Comparison of ENCODE assay signal across 28 mouse cellular contexts in the genomic region with DNA sequence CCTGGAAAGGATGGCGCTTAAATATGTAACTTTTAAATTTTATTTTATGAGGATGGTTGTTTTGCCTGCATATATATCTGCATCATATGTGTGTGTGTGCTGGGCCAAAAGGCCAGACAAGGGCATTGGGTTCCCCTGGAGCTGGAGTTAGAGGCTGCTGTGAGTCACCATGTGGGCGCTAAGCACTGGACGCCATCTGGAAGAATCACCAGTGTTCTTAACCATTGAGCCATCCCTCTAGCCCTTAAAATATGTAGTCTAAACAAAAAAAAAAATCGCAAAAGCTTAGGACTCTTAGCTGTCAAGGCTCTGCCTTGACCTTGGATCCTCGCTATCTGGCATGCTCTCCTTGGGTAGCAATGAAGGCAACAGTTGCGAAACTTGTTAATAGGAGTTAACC. TPM values are rescaled to one million over a fixed set of nuclear protein-coding genes. Genes with fewer than 3 reads are reported as not detected.
A peak's percentile ranks its signal among the peaks of the same experiment; 100 is the strongest.
DNase-seq lines count a peak whose midpoint lies in the region; TF ChIP-seq lines count a peak whose summit lies in the region.
"Had no signal": no experiment of that assay in that cellular context is flagged by ENCODE, and none has a peak within 500 bp of the region (broad histone marks: within the 10 kb centered on the region; RNA-seq: fewer than 3 reads in every experiment).

No protein-coding gene starts in this region.

- H3K9me3 ChIP-seq in ES-Bruce4 (replicated peaks; ENCODE audit: control insufficient read depth, insufficient read depth, low read length, poor library complexity, severe bottlenecking): no peaks in the 10 kb centered on the region
- H3K9me3 ChIP-seq: embryonic facial prominence, embryonic 10.5 days; embryonic facial prominence, embryonic 13.5 days; heart, embryonic 10.5 days; heart, embryonic 13.5 days; hindbrain, embryonic 13.5 days; intestine, embryonic 15.5 days had no signal

- no peak overlapping the region for H3K4me3 ChIP-seq in ES-Bruce4 (ENCODE audit: low read depth, low read length)
- no peak overlapping the region for H3K4me3 ChIP-seq in embryonic fibroblast, embryonic 13.5 days (ENCODE audit: insufficient read depth, low read length)
- H3K4me3 ChIP-seq: embryonic facial prominence, embryonic 10.5 days; embryonic facial prominence, embryonic 13.5 days; gastrocnemius, adult 2 months; heart, adult 2 months; heart, embryonic 10.5 days; heart, embryonic 13.5 days; hindbrain, embryonic 13.5 days; intestine, embryonic 15.5 days had no signal

- H3K27me3 ChIP-seq in ES-Bruce4 (ENCODE audit: control insufficient read depth, insufficient read depth, low read length, poor library complexity, severe bottlenecking): no peaks in the 10 kb centered on the region
- H3K27me3 ChIP-seq: CH12.LX; embryonic facial prominence, embryonic 13.5 days; heart, embryonic 13.5 days; hindbrain, embryonic 13.5 days; intestine, embryonic 15.5 days; Patski had no signal

- no peak for TF ChIP-seq CTCF in ES-Bruce4 (IDR thresholded peaks at IDR 0.05; ENCODE audit: low read depth, low read length)
- no peak for TF ChIP-seq CTCF in embryonic fibroblast, embryonic 13.5 days (IDR thresholded peaks at IDR 0.05; ENCODE audit: borderline replicate concordance, insufficient read depth, low read length)

- intact Hi-C loops in left cerebral cortex, postnatal 14 days (cut with DNase I): no loop called here

- 0 out of 2 replicates have a peak overlapping the region, but pooled peaks have one; percentile 22 for H3K27ac ChIP-seq in ES-Bruce4 (ENCODE audit: insufficient read depth, low read length)
- peak overlapping the region; percentile 66; the same call in 1 of the 2 replicates for H3K27ac ChIP-seq in embryonic fibroblast, embryonic 13.5 days (ENCODE audit: insufficient read depth, low read length)
- H3K27ac ChIP-seq: embryonic facial prominence, embryonic 10.5 days; embryonic facial prominence, embryonic 13.5 days; gastrocnemius, adult 2 months; heart, adult 2 months; heart, embryonic 10.5 days; heart, embryonic 13.5 days; hindbrain, embryonic 13.5 days; intestine, embryonic 15.5 days had no signal

- TF ChIP-seq EP300 in ES-Bruce4 (IDR thresholded peaks at IDR 0.05; ENCODE audit: insufficient read depth, low read depth, low read length): no peak

- peak; percentile 71 for DNase-seq in heart, adult 11 months
- DNase-seq in heart, postnatal 4 days: no peak
- DNase-seq in gastrocnemius, postnatal 4 days (ENCODE audit: low spot score in 2 of 2): no peak
- no peak for DNase-seq in ovary, postnatal 14 days (ENCODE audit: low spot score)
- no peak for DNase-seq in left cerebral cortex, postnatal 14 days (ENCODE audit: low spot score in 2 of 2)
- DNase-seq: adrenal gland, postnatal 14 days; cerebellum, adult 11-12 months; cerebellum, adult 8-10 months; cerebellum, postnatal 10 days; cerebellum, postnatal 36 days; embryo, embryonic 11 days; forebrain, postnatal 0 days; gastrocnemius, adult 2 months; gastrocnemius, postnatal 14 days; heart, adult 2 months; heart, postnatal 14 days; kidney, adult 11 months had no signal

- peaks cover 51% of the 10 kb centered on the region for H3K36me3 ChIP-seq in ES-Bruce4 (ENCODE audit: control insufficient read depth, insufficient read depth, low read length, poor library complexity, severe bottlenecking)

- no peaks in the 10 kb centered on the region for H3K4me1 ChIP-seq in ES-Bruce4 (ENCODE audit: control insufficient read depth, insufficient read depth, low read length)
- H3K4me1 ChIP-seq in embryonic fibroblast, embryonic 13.5 days (ENCODE audit: control insufficient read depth, insufficient read depth, low read length): peaks cover 11% of the 10 kb centered on the region

- H3K9ac ChIP-seq in ES-Bruce4 (ENCODE audit: low read depth, poor library complexity, severe bottlenecking): no peak overlapping the region
- H3K9ac ChIP-seq: embryonic facial prominence, embryonic 13.5 days; forebrain, postnatal 0 days; heart, embryonic 13.5 days; intestine, embryonic 15.5 days had no signal

- TF ChIP-seq POLR2A in ES-Bruce4 (IDR thresholded peaks at IDR 0.05; ENCODE audit: insufficient read depth, low read length): no peak
- no peak for TF ChIP-seq POLR2A in embryonic fibroblast, embryonic 13.5 days (IDR thresholded peaks at IDR 0.05; ENCODE audit: low read depth, low read length)

RNA-seq across cellular contexts. Expression of gene Snapin, which starts 2.3 kb away (rescaled TPM):
- 10 to 100 TPM; 50.0 to 58.0 TPM for total RNA-seq in heart, postnatal 4 days (2021)
- polyA plus RNA-seq in ES-Bruce4 (2011; ENCODE audit: insufficient read depth, insufficient read length, low read depth, missing spikeins): 63.9 and 65.1 TPM in 2 replicates
- 87.6 and 102 TPM in 2 replicates for polyA plus RNA-seq in embryonic fibroblast, embryonic 13.5 days (2011; ENCODE audit: insufficient read length, low read depth, missing spikeins)
- 10 to 100 TPM; 71.3 to 74.7 TPM for total RNA-seq in gastrocnemius, postnatal 4 days (2021)
- total RNA-seq in left cerebral cortex, postnatal 14 days (2021): 10 to 100 TPM; 44.6 to 50.7 TPM

RNA-seq across cellular contexts. Expression of gene Ilf2, which starts 12.7 kb away (rescaled TPM):
- 10 to 100 TPM; 69.0 to 74.2 TPM for total RNA-seq in heart, postnatal 4 days (2021)
- 211 and 233 TPM in 2 replicates for polyA plus RNA-seq in ES-Bruce4 (2011; ENCODE audit: insufficient read depth, insufficient read length, low read depth, missing spikeins)
- polyA plus RNA-seq in embryonic fibroblast, embryonic 13.5 days (2011; ENCODE audit: insufficient read length, low read depth, missing spikeins): 82.1 and 97.0 TPM in 2 replicates
- 10 to 100 TPM; 72.3 to 75.4 TPM for total RNA-seq in gastrocnemius, postnatal 4 days (2021)
- 10 to 100 TPM; 88.9 to 91.5 TPM for total RNA-seq in left cerebral cortex, postnatal 14 days (2021)

RNA-seq across cellular contexts. Expression of gene Chtop, which starts 20.7 kb away (rescaled TPM):
- 100 to 1,000 TPM; 140 to 143 TPM for total RNA-seq in heart, postnatal 4 days (2021)
- polyA plus RNA-seq in ES-Bruce4 (2011; ENCODE audit: insufficient read depth, insufficient read length, low read depth, missing spikeins): 124 and 130 TPM in 2 replicates
- 92.9 and 111 TPM in 2 replicates for polyA plus RNA-seq in embryonic fibroblast, embryonic 13.5 days (2011; ENCODE audit: insufficient read length, low read depth, missing spikeins)
- 100 to 1,000 TPM; 110 to 118 TPM for total RNA-seq in gastrocnemius, postnatal 4 days (2021)
- 100 to 1,000 TPM; 180 to 184 TPM for total RNA-seq in left cerebral cortex, postnatal 14 days (2021)

RNA-seq across cellular contexts. Expression of gene Npr1, which starts 22.9 kb away (rescaled TPM):
- 10 to 100 TPM; 30.4 to 33.0 TPM for total RNA-seq in heart, postnatal 4 days (2021)
- polyA plus RNA-seq in ES-Bruce4 (2011; ENCODE audit: insufficient read depth, insufficient read length, low read depth, missing spikeins): 10.8 and 13.6 TPM in 2 replicates
- polyA plus RNA-seq in embryonic fibroblast, embryonic 13.5 days (2011; ENCODE audit: insufficient read length, low read depth, missing spikeins): 0.18 TPM in 1 of 2 replicates, not detected in the other
- 10 to 100 TPM; 25.9 to 26.4 TPM for total RNA-seq in gastrocnemius, postnatal 4 days (2021)
- total RNA-seq in left cerebral cortex, postnatal 14 days (2021): 1 to 10 TPM; 3.4 TPM
- total RNA-seq: hematopoietic stem cell, adult 5-6 weeks had no signal

RNA-seq across cellular contexts. Expression of gene S100a1, which starts 25.6 kb away (rescaled TPM):
- total RNA-seq in heart, postnatal 4 days (2021): 100 to 1,000 TPM; 282 to 313 TPM
- 46.3 and 50.4 TPM in 2 replicates for polyA plus RNA-seq in ES-Bruce4 (2011; ENCODE audit: insufficient read depth, insufficient read length, low read depth, missing spikeins)
- polyA plus RNA-seq in embryonic fibroblast, embryonic 13.5 days (2011; ENCODE audit: insufficient read length, low read depth, missing spikeins): 27.6 and 37.9 TPM in 2 replicates
- 10 to 100 TPM; 27.3 to 31.2 TPM for total RNA-seq in gastrocnemius, postnatal 4 days (2021)
- 10 to 100 TPM; 83.1 to 85.0 TPM for total RNA-seq in left cerebral cortex, postnatal 14 days (2021)
